Mouse (Mus musculus) limb, embryonic 15.5 days (tissue): ENCODE measurements around the gene Cchcr1. TPM values are rescaled to one million over a fixed set of nuclear protein-coding genes. Genes with fewer than 3 reads are reported as not detected.

Experiments used
- ATAC-seq: fragments of 200-750 bp; cut with Nextera tagmentation; 2 replicates; pipeline ENCODE4 v1.8.0; 2017; ENCODE audit warnings: low read depth, moderate TSS enrichment; ENCODE audit not compliant: insufficient number of reproducible peaks, low FRiP score, low TSS enrichment
- H3K27ac ChIP-seq: fragments of 300-500 bp; sonication (generic); 2 replicates; pipeline ENCODE4 v1.5.1; 2015; ENCODE audit warnings: moderate library complexity, mild to moderate bottlenecking, inconsistent platforms
- H3K27me3 ChIP-seq: fragments of 300-500 bp; sonication (generic); 2 replicates; pipeline ENCODE4 v1.6.1; 2015; ENCODE audit warnings: inconsistent platforms
- H3K36me3 ChIP-seq: fragments of 300-500 bp; sonication (generic); 2 replicates; pipeline ENCODE4 v1.6.1; 2015; ENCODE audit warnings: inconsistent platforms
- H3K4me1 ChIP-seq: fragments of 300-500 bp; sonication (generic); 2 replicates; pipeline ENCODE4 v1.6.1; 2015; ENCODE audit warnings: inconsistent platforms
- H3K4me2 ChIP-seq: fragments of 300-500 bp; sonication (generic); 2 replicates; pipeline ENCODE4 v1.6.1; 2015; ENCODE audit warnings: mild to moderate bottlenecking, inconsistent platforms
- H3K4me3 ChIP-seq: fragments of 300-500 bp; sonication (generic); 2 replicates; pipeline ENCODE4 v1.5.1; 2015; ENCODE audit warnings: mild to moderate bottlenecking, inconsistent platforms
- H3K9ac ChIP-seq: fragments of 300-500 bp; sonication (generic); 2 replicates; pipeline ENCODE4 v1.6.1; 2015; ENCODE audit warnings: inconsistent platforms
- H3K9me3 ChIP-seq: fragments of 300-500 bp; sonication (generic); 2 replicates; pipeline ENCODE4 v1.6.1; 2016; ENCODE audit warnings: inconsistent platforms
- WGBS: fragments of 180-500 bp; shearing (Covaris S2); methylation state at CpG from one replicate; pipeline ENCODE4 v1.1.7; 2015; 5-methylcytosine and 5-hydroxymethylcytosine counted together
- polyA plus RNA-seq: library from polyadenylated mRNA; unstranded; fragments of >200 nt; fragmentation: Nextera tagmentation; extraction: Ambion mirVana; gene quantifications from 2 replicates; pipeline ENCODE4 v1.2.1, GENCODE M21; 2015

Gene Cchcr1
- polyA plus RNA-seq, 1 experiment from 2014 or later = 18.1 TPM

DNA sequence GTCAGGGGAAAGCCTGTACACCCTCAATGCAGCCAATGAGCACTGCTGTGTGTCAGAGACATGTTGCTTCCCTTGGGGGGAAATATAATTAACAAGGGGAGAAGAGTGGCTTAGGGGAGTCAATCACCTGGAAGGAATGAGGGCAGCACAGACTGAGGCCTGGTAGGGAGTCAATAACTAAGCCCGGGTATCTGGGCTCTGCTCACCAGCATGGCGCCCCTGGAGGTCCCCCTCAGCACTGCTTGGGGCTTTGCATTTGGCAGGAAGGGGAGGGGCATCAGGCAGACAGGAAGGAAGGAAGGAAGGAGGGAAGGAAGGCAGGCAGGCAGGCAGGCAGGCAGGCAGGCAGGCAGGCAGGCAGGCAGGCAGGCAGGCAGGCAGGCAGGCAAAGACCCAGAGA is 30.6 kb downstream of the Cchcr1 start:
- ATAC-seq = no peak
- Histone ChIP-seq H3K9me3 (no peaks in the 10 kb centered on the region), H3K4me3 (no peak overlapping the region), H3K4me1 (peaks cover 6% of the 10 kb centered on the region), H3K36me3 (no peaks in the 10 kb centered on the region), H3K4me2 (no peak overlapping the region), H3K9ac (no peak overlapping the region), H3K27me3 (no peaks in the 10 kb centered on the region), H3K27ac (no peak overlapping the region)
- 47% methylated on average over 2 of the region's 2 CpGs for WGBS

DNA sequence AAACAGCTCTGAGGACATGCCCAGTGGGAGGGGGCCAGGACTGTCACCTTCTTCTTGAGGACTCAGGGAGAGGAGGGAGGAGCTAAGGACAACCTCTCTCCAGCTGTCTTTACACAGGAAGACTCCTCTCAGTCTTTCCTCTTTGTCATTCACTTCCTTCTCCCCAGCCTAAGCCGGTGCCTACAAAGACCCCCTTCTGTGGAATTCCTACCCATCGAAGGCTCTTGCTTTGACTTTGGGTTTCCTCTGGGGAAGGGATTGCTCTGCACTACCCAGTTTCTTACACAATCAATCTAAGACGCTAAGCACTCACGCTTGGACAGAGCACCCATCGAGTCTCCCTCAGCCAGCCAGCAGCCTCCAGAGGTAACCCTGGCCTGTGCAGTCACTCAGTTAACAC is 31.7 kb downstream of the Cchcr1 start:
- Histone ChIP-seq H3K36me3 (no peaks in the 10 kb centered on the region), H3K9me3 (no peaks in the 10 kb centered on the region), H3K4me1 (peaks cover 6% of the 10 kb centered on the region), H3K27ac (no peak overlapping the region), H3K4me2 (no peak overlapping the region), H3K9ac (no peak overlapping the region), H3K4me3 (no peak overlapping the region), H3K27me3 (no peaks in the 10 kb centered on the region)
- WGBS = 31% methylated on average over 5 of the region's 5 CpGs
- no peak for ATAC-seq

DNA sequence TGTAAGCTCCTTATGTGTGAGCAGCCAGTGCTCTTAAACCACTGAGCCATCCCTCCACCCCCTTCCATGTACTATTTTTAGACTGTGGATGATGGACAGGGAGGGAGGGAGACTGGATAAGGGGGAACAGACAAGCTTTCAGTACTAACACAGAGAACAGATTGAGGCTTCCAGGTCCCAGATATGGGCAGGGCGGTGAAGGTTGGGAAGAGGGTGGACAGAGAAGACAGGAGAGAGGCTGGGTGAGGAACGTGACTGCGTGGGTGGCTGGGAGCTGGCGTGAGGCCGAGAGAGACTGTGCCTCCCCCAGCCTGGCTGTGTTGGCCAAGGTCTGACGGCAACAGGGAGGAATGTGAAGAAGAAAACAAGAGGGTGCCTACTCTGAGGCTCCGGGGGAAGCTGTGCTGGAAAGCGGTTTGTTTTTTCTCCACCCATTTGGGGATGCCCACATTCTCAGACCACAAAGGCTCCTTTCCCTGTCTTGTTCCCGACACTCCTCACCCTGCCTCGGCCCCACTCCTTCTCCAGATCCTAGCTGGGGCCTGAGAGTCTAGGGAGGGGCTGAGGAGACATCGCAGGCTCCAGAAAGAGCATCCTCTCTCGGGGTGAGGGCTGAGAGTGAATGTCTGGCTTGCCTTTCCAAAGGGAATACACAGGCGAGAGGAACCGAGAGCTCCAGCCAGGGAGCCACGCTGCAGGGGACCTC is 32.7 kb downstream of the Cchcr1 start:
- H3K27ac ChIP-seq = peak overlapping the region; percentile 83
- peak overlapping the region; percentile 14; the same call in 1 of the 2 replicates for H3K4me2 ChIP-seq
- H3K4me3 ChIP-seq = no peak overlapping the region
- WGBS = 39% methylated on average over 15 of the region's 15 CpGs
- no peaks in the 10 kb centered on the region for H3K27me3 ChIP-seq
- no peaks in the 10 kb centered on the region for H3K36me3 ChIP-seq
- no peak overlapping the region for H3K9ac ChIP-seq
- H3K9me3 ChIP-seq = no peaks in the 10 kb centered on the region
- peak; percentile 27; the same call in 1 of the 2 replicates for ATAC-seq
- H3K4me1 ChIP-seq = peaks cover 6% of the 10 kb centered on the region

DNA sequence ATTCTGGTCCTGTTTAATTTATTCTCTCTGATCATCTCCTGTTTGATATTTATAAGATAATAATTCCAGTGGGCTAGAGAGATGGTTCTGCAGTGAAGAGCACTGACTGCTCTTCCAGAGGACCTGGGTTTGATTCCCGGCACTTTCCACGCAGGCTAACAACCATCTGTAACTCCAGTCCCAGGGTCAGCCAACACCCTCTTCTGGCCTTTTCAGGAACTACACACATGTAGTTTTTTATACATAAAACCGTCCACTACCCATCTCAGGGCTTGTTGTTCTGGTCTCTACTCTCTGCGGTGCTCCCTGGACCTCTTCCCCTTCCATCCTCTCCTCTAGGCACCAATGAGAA is 33.2 kb downstream of the Cchcr1 start:
- H3K9ac ChIP-seq = no peak overlapping the region
- H3K27me3 ChIP-seq = no peaks in the 10 kb centered on the region
- H3K4me1 ChIP-seq = peaks cover 6% of the 10 kb centered on the region
- peak overlapping the region; percentile 83 for H3K27ac ChIP-seq
- H3K36me3 ChIP-seq = no peaks in the 10 kb centered on the region
- no peak overlapping the region for H3K4me3 ChIP-seq
- H3K9me3 ChIP-seq = no peaks in the 10 kb centered on the region
- H3K4me2 ChIP-seq = no peak overlapping the region
- no peak for ATAC-seq
- 92% methylated on average over 4 of the region's 4 CpGs for WGBS

DNA sequence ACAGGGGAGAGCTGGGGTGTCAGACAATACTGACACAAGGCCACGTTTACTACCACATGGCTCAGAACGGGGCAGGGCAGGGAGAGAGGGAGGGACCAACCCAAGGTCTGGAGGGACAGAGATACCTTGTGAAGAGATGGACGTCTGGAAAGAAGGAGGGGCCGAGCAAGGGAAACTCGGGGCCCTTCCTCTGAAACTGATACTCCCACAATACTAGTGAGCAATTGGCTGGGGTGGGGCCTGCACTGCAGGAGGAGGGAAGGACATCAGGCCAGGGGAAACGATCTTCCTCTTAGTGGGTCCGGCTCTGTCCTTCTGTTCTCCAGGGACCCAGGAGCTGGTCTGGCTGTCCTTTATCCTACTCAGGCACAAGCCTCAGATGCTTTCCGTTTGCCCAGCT is 34.0 kb downstream of the Cchcr1 start:
- no peak for ATAC-seq
- Histone ChIP-seq H3K27me3 (no peaks in the 10 kb centered on the region), H3K9me3 (no peaks in the 10 kb centered on the region), H3K27ac (no peak overlapping the region), H3K4me1 (peaks cover 6% of the 10 kb centered on the region), H3K4me3 (no peak overlapping the region), H3K9ac (no peak overlapping the region), H3K36me3 (no peaks in the 10 kb centered on the region), H3K4me2 (no peak overlapping the region)
- 48% methylated on average over 8 of the region's 8 CpGs for WGBS

DNA sequence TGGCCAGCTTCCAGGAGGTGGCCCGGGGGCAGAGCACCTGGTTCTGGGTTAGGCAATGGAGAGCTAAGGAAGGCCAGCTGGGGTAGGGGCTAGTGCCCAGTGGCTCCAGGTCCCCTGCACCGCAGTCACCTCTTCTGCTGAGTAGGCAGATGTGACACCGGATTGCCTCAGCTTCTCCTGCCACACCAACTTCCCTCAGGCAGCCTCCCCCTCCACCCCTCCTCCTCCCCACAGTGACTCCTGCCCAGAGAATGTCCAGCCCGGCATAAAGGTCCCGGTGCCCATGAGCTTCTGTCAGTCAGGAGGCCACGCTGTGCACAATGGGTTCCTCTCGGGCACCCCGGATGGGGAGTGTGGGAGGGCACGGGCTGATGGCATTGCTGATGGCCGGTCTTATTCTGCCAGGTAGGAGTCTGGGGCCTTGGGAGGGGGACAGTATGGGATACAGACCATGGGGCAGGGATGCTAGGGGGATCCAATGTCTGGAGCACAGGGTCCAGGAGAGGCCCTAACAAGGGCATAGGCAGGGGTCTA is 35.0 kb downstream of the Cchcr1 start, which contains the start of gene Cdsn:
Gene Cdsn, plus strand, starts transcription at position 248 of the 534 bp plus-strand sequence.
- H3K27me3 ChIP-seq = no peaks in the 10 kb centered on the region
- WGBS = 79% methylated on average over 10 of the region's 10 CpGs
- no peak within 1 kb of the TSS for H3K27ac ChIP-seq
- H3K4me2 ChIP-seq = no peak within 1 kb of the TSS
- H3K9me3 ChIP-seq = no peaks in the 10 kb centered on the region
- ATAC-seq = no peak
- H3K36me3 ChIP-seq = no peaks in the 10 kb centered on the region
- H3K4me1 ChIP-seq = peaks cover 6% of the 10 kb centered on the region
- no peak within 1 kb of the TSS for H3K9ac ChIP-seq
- H3K4me3 ChIP-seq = no peak within 1 kb of the TSS

DNA sequence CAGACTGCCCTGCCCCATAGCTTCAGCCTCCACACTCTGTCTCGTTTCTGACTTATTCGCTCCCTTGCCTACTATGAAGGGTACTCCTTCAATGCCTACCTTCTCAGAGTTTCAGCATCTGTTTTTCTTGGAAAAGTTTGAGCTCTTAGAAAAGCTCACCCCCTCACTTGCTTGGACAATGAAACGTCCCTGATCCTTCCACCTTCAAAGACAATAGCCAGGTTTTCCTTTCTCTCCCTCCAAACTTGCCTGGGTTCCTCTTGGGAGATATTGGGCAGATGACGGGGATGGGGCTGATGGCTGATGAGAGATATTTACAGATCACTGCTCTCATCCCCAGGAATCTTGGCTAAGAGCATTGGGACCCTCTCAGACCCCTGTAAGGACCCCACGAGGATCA is 37.4 kb downstream of the Cchcr1 start:
- Histone ChIP-seq H3K36me3 (no peaks in the 10 kb centered on the region), H3K27ac (no peak overlapping the region), H3K27me3 (no peaks in the 10 kb centered on the region), H3K9ac (no peak overlapping the region), H3K9me3 (no peaks in the 10 kb centered on the region), H3K4me3 (no peak overlapping the region), H3K4me2 (no peak overlapping the region), H3K4me1 (peaks cover 6% of the 10 kb centered on the region)
- no peak for ATAC-seq
- 75% methylated on average over 5 of the region's 5 CpGs for WGBS

DNA sequence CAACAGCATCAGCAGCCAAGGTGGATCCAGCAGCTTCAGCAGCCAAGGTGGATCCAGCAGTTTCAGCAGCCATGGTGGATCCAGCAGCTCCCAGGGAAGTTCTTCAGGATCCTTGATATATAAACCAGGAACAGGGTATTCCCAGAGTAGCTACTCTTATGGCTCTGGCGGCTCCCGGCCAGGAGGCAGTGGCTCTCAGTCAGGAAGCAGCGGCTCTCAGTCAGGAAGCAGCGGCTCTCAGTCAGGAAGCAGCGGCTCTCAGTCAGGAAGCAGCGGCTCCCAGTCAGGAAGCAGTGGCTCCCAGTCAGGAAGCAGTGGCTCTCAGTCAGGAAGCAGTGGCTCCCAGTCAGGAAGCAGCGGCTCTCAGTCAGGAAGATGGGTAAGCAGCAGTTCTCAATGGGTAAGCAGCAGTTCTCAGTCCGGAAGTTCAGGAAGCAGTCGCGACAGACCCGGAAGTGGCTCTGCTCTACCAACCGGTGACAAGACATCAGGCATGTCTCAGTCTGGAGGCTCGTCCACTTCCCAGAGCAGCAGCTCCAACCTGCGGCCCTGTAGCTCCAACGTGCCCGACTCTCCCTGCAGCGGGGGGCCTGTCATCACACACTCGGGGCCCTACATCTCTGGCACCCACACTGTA is 38.0 kb downstream of the Cchcr1 start:
- H3K4me1 ChIP-seq = peaks cover under 1% of the 10 kb centered on the region; the same call in 1 of the 2 replicates
- 89% methylated on average over 18 of the region's 18 CpGs for WGBS
- H3K4me2 ChIP-seq = no peak overlapping the region
- no peak for ATAC-seq
- no peaks in the 10 kb centered on the region for H3K36me3 ChIP-seq
- H3K4me3 ChIP-seq = no peak overlapping the region
- no peak overlapping the region for H3K27ac ChIP-seq
- H3K27me3 ChIP-seq = no peaks in the 10 kb centered on the region
- no peaks in the 10 kb centered on the region for H3K9me3 ChIP-seq
- no peak overlapping the region for H3K9ac ChIP-seq

DNA sequence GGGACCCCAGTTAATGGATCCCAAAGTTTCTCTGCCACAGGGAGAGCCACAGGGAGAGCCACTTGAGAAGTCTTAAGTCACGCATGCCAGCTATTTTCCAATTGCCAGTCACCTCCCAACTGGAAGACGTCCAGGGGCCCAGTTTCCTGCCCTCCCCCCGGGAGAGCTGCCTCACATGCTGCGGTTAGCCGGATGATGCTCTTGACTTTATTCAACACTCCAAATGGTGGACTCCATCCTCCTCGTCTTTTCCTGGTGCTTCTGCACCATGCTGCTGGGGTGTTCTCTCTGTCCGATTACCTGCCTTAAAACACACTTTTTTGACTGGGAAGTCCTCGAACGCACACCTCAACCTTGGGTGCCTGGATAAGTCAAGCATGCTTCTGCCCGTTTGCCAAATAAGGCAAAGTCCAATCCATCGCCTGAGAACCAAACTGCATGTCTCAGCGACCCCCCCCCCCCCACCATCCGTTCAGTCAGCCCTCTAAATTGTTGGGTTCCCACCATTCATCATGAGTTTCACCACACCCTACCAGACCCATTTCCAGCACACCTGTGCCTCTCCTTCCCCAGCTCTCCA is 39.4 kb downstream of the Cchcr1 start:
- Histone ChIP-seq H3K4me2 (no peak overlapping the region), H3K36me3 (no peaks in the 10 kb centered on the region), H3K4me3 (no peak overlapping the region), H3K27ac (no peak overlapping the region), H3K9ac (no peak overlapping the region), H3K4me1 (no peaks in the 10 kb centered on the region), H3K27me3 (no peaks in the 10 kb centered on the region), H3K9me3 (no peaks in the 10 kb centered on the region)
- 81% methylated on average over 13 of the region's 13 CpGs for WGBS
- ATAC-seq = no peak

DNA sequence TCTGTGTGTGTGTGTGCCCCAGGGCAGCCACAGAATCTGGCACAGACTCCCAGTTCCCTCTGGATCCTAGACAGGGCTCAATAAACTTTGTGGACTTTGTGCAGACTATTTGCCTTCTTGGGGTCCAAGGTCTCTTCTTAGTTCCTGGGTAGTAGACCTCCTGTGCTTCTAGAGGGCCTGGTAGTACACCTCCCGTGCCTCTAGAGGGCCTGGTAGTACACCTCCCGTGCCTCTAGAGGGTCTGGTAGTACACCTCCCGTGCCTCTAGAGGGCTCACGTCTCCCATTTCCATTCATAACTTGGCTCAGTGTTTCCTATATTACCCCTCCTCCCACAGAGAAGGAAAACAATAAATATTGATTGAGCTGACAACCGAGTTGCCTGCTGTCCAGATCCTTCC is 39.9 kb downstream of the Cchcr1 start:
- 28% methylated on average over 5 of the region's 5 CpGs for WGBS
- no peaks in the 10 kb centered on the region for H3K4me1 ChIP-seq
- no peak overlapping the region for H3K4me2 ChIP-seq
- no peak for ATAC-seq
- H3K9ac ChIP-seq = no peak overlapping the region
- no peaks in the 10 kb centered on the region for H3K9me3 ChIP-seq
- no peak overlapping the region for H3K4me3 ChIP-seq
- H3K27ac ChIP-seq = no peak overlapping the region
- no peaks in the 10 kb centered on the region for H3K27me3 ChIP-seq
- H3K36me3 ChIP-seq = no peaks in the 10 kb centered on the region

DNA sequence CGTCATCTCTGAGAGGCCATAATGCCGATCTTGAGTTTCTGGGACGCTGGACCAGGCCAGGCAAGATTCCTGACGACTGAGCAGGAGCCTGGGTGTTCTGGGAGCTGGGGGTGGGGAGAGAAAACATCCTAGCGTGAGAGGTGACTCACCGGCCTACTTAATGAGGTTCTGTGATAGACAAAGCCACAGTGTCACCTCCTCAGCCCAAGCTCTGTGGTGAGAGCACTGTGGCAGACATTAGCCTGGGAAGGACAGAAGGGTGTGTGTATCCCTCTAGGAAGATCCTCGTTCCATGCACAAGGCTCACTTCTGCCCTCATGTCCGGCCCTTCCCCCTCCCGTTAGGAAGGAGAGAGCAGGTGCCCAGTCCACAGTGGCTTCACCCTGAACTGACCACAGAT is 40.5 kb downstream of the Cchcr1 start:
- no peaks in the 10 kb centered on the region for H3K9me3 ChIP-seq
- 66% methylated on average over 9 of the region's 9 CpGs for WGBS
- no peak overlapping the region for H3K9ac ChIP-seq
- H3K4me2 ChIP-seq = no peak overlapping the region
- no peak overlapping the region for H3K4me3 ChIP-seq
- no peaks in the 10 kb centered on the region for H3K4me1 ChIP-seq
- no peak overlapping the region for H3K27ac ChIP-seq
- H3K27me3 ChIP-seq = no peaks in the 10 kb centered on the region
- ATAC-seq = no peak
- H3K36me3 ChIP-seq = no peaks in the 10 kb centered on the region

DNA sequence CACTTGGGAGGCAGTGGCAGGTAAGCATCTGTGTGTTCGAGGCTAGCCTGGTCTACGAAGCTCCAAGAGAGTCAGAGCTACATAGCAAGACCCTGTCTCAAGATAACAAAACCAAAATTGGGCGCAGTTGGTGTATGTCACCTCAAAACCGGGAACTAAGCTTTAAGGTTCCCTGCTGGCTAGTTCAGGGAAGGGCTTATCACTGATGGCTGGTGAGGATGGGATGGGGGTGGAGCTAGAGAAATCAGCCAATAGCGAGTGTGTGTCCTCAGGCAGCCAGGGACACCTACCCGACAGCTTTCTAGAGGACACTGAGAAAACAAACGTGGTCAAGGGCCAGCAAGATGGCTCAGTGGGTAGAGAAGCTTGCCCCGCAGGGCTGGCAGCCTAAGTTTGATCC is 41.3 kb downstream of the Cchcr1 start:
- Histone ChIP-seq H3K4me1 (no peaks in the 10 kb centered on the region), H3K4me3 (no peak overlapping the region), H3K9me3 (no peaks in the 10 kb centered on the region), H3K9ac (no peak overlapping the region), H3K36me3 (no peaks in the 10 kb centered on the region), H3K27me3 (no peaks in the 10 kb centered on the region), H3K4me2 (no peak overlapping the region), H3K27ac (no peak overlapping the region)
- no peak for ATAC-seq
- WGBS = 60% methylated on average over 8 of the region's 8 CpGs
